Mouse (Mus musculus): ENCODE measurements around the gene Vmn1r193. TPM values are rescaled to one million over a fixed set of nuclear protein-coding genes. Genes with fewer than 3 reads are reported as not detected.

Vmn1r193 gene
- not detected for polyA plus RNA-seq (2014; fragmentation: Illumina TruSeq; extraction: RNeasy Lipid Tissue Mini Kit (QIAGEN cat#74804); ENCODE audit: low read depth, low replicate concordance)

DNA sequence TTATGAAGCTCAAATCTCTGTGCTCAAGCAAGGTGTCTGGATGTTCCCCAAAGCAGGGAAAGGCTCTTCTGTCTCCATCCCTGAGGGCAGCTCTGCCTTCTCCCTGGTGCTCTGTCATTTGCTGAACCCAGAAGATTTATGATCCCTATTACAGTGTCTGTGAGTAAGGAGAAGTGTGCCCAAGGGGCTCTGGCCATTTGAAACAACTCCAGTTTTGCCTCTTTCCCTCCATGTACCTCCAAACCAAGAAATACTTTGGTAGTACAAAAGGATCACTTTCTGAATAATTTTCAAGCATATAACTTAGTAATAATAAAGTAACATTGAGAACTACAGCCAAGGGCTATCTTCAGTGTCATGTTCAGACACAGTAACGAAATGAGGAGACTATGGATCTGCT is at the start of gene Vmn1r193:
Gene Vmn1r193 (minus strand): TSS at position 101 of the 400 bp plus-strand sequence.

DNA sequence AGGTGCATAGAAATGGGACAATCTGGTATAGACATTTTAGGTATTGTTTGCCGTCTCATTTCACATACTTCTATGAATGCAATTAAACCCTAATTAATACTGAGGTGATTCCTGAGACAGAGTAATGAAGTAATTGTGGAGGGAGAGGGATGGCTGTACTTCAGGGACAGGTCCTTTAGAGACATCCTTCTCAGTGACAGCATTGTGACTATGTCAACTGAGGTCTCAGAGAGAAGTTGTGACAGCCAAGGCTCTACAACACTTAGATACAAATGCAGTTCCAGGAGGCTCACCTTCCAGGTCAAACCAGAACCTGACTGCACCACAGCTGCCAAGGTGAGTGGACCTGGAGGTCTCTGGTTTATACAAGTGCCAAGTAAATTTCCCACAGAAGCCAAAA is 47.3 kb upstream of the Vmn1r193 start, which contains the start of gene Vmn1r195:
Gene Vmn1r195 (plus strand): TSS at position 301 of the 400 bp plus-strand sequence.

DNA sequence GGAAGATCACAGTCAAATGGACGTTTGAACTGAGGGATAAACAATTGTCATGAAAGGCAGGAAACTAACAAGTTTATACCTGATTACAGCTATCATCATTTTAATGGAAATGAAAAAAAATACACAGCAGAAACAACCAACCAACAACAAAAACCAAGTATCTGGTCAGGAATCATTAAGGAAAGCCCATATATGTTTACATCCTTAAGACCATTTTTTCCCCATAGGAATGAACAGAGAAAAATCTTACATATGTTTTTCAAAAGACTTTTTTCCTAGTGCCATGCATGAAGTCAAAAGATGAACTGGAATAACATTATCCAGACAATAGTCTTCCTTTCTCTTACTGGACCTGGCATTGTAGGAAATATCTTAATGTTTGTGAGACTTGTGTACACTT is 21.0 kb upstream of the Vmn1r193 start, which contains the start of gene Vmn1r194:
Gene Vmn1r194 (plus strand): TSS at position 301 of the 400 bp plus-strand sequence.

DNA sequence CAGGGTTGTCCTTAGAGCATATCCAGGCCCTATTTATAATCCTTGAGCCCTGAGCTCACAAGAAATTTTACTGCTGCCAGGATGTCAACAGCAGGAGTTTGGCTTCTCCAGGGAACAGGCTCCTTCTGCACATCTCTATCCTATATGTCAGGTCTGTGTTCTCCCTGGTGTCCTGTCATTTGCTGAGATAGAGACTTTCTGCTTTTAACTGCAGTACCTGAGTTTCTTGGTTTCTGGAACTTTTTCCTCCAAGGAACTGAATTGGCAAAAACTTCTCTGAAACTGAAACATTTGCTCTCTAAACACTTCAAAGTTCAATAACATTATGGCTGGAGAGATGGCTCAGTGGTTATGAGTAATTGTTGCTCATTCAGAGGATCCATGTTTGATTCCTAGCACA is 31.9 kb downstream of the Vmn1r193 start, which contains the start of gene Vmn1r192:
Gene Vmn1r192 (minus strand): TSS at position 101 of the 400 bp plus-strand sequence.

DNA sequence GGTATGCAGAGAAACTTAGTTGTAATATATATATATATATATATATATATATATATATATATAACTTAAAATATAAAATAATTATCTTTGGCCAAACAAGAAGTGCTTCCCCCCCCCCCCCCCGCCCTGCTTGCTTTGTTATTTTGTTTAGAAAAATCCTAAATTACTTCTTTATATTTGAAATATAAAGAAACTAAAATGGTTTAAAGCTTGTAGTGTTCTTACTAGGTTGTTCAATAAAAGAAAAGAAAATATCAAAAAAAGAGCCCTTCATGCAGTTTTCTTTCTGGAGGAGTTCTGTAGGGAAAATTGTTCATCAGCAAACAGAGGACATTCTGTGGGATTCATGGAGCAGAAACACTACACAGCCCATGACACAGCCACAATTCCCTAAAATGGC is 39.1 kb downstream of the Vmn1r193 start, which contains the start of gene Vmn1r191:
Gene Vmn1r191 (minus strand): TSS at position 101 of the 400 bp plus-strand sequence.

Other genes with a start within 250 kb of the Vmn1r193 start
- gene Pom121l2, start 242.0 kb downstream of the Vmn1r193 start, polyA plus RNA-seq (2014; fragmentation: Illumina TruSeq; extraction: RNeasy Lipid Tissue Mini Kit (QIAGEN cat#74804); ENCODE audit: low read depth, low replicate concordance), result not detected
- 0.35 TPM for gene Prss16, start 213.4 kb downstream of the Vmn1r193 start, polyA plus RNA-seq (2014; fragmentation: Illumina TruSeq; extraction: RNeasy Lipid Tissue Mini Kit (QIAGEN cat#74804); ENCODE audit: low read depth, low replicate concordance)
- gene Hist1h2ah, start 187.6 kb downstream of the Vmn1r193 start, polyA plus RNA-seq (2014; fragmentation: Illumina TruSeq; extraction: RNeasy Lipid Tissue Mini Kit (QIAGEN cat#74804); ENCODE audit: low read depth, low replicate concordance), result not detected
- not detected for gene Hist1h2bk, start 187.3 kb downstream of the Vmn1r193 start, polyA plus RNA-seq (2014; fragmentation: Illumina TruSeq; extraction: RNeasy Lipid Tissue Mini Kit (QIAGEN cat#74804); ENCODE audit: low read depth, low replicate concordance)
- 7.8 TPM for gene Hist1h4i, start 181.8 kb downstream of the Vmn1r193 start, polyA plus RNA-seq (2014; fragmentation: Illumina TruSeq; extraction: RNeasy Lipid Tissue Mini Kit (QIAGEN cat#74804); ENCODE audit: low read depth, low replicate concordance)
- not detected for gene Hist1h2ag, start 180.2 kb downstream of the Vmn1r193 start, polyA plus RNA-seq (2014; fragmentation: Illumina TruSeq; extraction: RNeasy Lipid Tissue Mini Kit (QIAGEN cat#74804); ENCODE audit: low read depth, low replicate concordance)
- gene Hist1h2bj, start 179.9 kb downstream of the Vmn1r193 start, polyA plus RNA-seq (2014; fragmentation: Illumina TruSeq; extraction: RNeasy Lipid Tissue Mini Kit (QIAGEN cat#74804); ENCODE audit: low read depth, low replicate concordance), result not detected
- not detected for gene Vmn1r188, start 138.7 kb downstream of the Vmn1r193 start, polyA plus RNA-seq (2014; fragmentation: Illumina TruSeq; extraction: RNeasy Lipid Tissue Mini Kit (QIAGEN cat#74804); ENCODE audit: low read depth, low replicate concordance)
- gene Vmn1r189, start 117.3 kb downstream of the Vmn1r193 start, polyA plus RNA-seq (2014; fragmentation: Illumina TruSeq; extraction: RNeasy Lipid Tissue Mini Kit (QIAGEN cat#74804); ENCODE audit: low read depth, low replicate concordance), result not detected
- not detected for gene Vmn1r191, start 39.2 kb downstream of the Vmn1r193 start, polyA plus RNA-seq (2014; fragmentation: Illumina TruSeq; extraction: RNeasy Lipid Tissue Mini Kit (QIAGEN cat#74804); ENCODE audit: low read depth, low replicate concordance)
- gene Vmn1r192, start 32.0 kb downstream of the Vmn1r193 start, polyA plus RNA-seq (2014; fragmentation: Illumina TruSeq; extraction: RNeasy Lipid Tissue Mini Kit (QIAGEN cat#74804); ENCODE audit: low read depth, low replicate concordance), result not detected
- gene Vmn1r194, start 21.1 kb upstream of the Vmn1r193 start, polyA plus RNA-seq (2014; fragmentation: Illumina TruSeq; extraction: RNeasy Lipid Tissue Mini Kit (QIAGEN cat#74804); ENCODE audit: low read depth, low replicate concordance), result not detected
- not detected for gene Vmn1r195, start 47.4 kb upstream of the Vmn1r193 start, polyA plus RNA-seq (2014; fragmentation: Illumina TruSeq; extraction: RNeasy Lipid Tissue Mini Kit (QIAGEN cat#74804); ENCODE audit: low read depth, low replicate concordance)
- not detected for gene Vmn1r196, start 66.8 kb upstream of the Vmn1r193 start, polyA plus RNA-seq (2014; fragmentation: Illumina TruSeq; extraction: RNeasy Lipid Tissue Mini Kit (QIAGEN cat#74804); ENCODE audit: low read depth, low replicate concordance)
- not detected for gene Vmn1r197, start 101.4 kb upstream of the Vmn1r193 start, polyA plus RNA-seq (2014; fragmentation: Illumina TruSeq; extraction: RNeasy Lipid Tissue Mini Kit (QIAGEN cat#74804); ENCODE audit: low read depth, low replicate concordance)
- gene Vmn1r198, start 127.2 kb upstream of the Vmn1r193 start, polyA plus RNA-seq (2014; fragmentation: Illumina TruSeq; extraction: RNeasy Lipid Tissue Mini Kit (QIAGEN cat#74804); ENCODE audit: low read depth, low replicate concordance), result not detected
- not detected for gene Vmn1r199, start 156.7 kb upstream of the Vmn1r193 start, polyA plus RNA-seq (2014; fragmentation: Illumina TruSeq; extraction: RNeasy Lipid Tissue Mini Kit (QIAGEN cat#74804); ENCODE audit: low read depth, low replicate concordance)
- gene Vmn1r200, start 167.2 kb upstream of the Vmn1r193 start, polyA plus RNA-seq (2014; fragmentation: Illumina TruSeq; extraction: RNeasy Lipid Tissue Mini Kit (QIAGEN cat#74804); ENCODE audit: low read depth, low replicate concordance), result not detected
- gene Vmn1r201, start 248.8 kb upstream of the Vmn1r193 start, polyA plus RNA-seq (2014; fragmentation: Illumina TruSeq; extraction: RNeasy Lipid Tissue Mini Kit (QIAGEN cat#74804); ENCODE audit: low read depth, low replicate concordance), result not detected